Mouse (Mus musculus) liver, embryonic 12.5 days (tissue): ENCODE measurements around the gene Islr2. TPM values are rescaled to one million over a fixed set of nuclear protein-coding genes. Genes with fewer than 3 reads are reported as not detected.

ENCODE experiments used
- ATAC-seq: fragments of 200-750 bp; cut with Nextera tagmentation; 2 replicates; pipeline ENCODE4 v1.8.0; 2017; ENCODE audit warnings: moderate number of reproducible peaks, mild to moderate bottlenecking, moderate library complexity
- H3K27ac ChIP-seq: fragments of 300-500 bp; sonication (generic); 2 replicates; pipeline ENCODE4 v1.5.1; 2016; ENCODE audit warnings: mild to moderate bottlenecking
- H3K27me3 ChIP-seq: fragments of 300-500 bp; sonication (generic); replicated peaks from 2 replicates; pipeline ENCODE4 v1.6.1; 2016; ENCODE audit warnings: mild to moderate bottlenecking, moderate library complexity
- H3K36me3 ChIP-seq: fragments of 300-500 bp; sonication (generic); 2 replicates; pipeline ENCODE4 v1.6.1; 2016; ENCODE audit warnings: mild to moderate bottlenecking, moderate library complexity
- H3K4me1 ChIP-seq: fragments of 300-500 bp; sonication (generic); 2 replicates; pipeline ENCODE4 v1.6.1; 2016
- H3K4me2 ChIP-seq: fragments of 300-500 bp; sonication (generic); 2 replicates; pipeline ENCODE4 v1.6.1; 2016; ENCODE audit warnings: mild to moderate bottlenecking, moderate library complexity
- H3K4me3 ChIP-seq: fragments of 300-500 bp; sonication (generic); 2 replicates; pipeline ENCODE4 v1.5.1; 2016; ENCODE audit warnings: mild to moderate bottlenecking, moderate library complexity
- H3K9ac ChIP-seq: fragments of 300-500 bp; sonication (generic); 2 replicates; pipeline ENCODE4 v1.6.1; 2016; ENCODE audit warnings: mild to moderate bottlenecking, moderate library complexity
- H3K9me3 ChIP-seq: fragments of 300-500 bp; sonication (generic); replicated peaks from 2 replicates; pipeline ENCODE4 v1.6.1; 2016; ENCODE audit warnings: mild to moderate bottlenecking, moderate library complexity
- WGBS: fragments of 180-500 bp; shearing (Covaris S2); methylation state at CpG from one replicate; pipeline ENCODE4 v1.1.7; 2016; ENCODE audit not compliant: insufficient replicate concordance; 5-methylcytosine and 5-hydroxymethylcytosine counted together
- polyA plus RNA-seq: library from polyadenylated mRNA; unstranded; fragments of >200 nt; fragmentation: Nextera tagmentation; extraction: Ambion mirVana; gene quantifications from 2 replicates; pipeline ENCODE4 v1.2.1, GENCODE M21; 2016

Islr2 gene
- polyA plus RNA-seq, 1 experiment from 2014 or later, result 0.07 TPM

GRCm38 (mm10) chr9:58200270-58201090, 3.6 kb downstream of the Islr2 start:
- no peak overlapping the region for H3K27ac ChIP-seq

GRCm38 (mm10) chr9:58199381-58200269, 4.5 kb downstream of the Islr2 start:
- no peak overlapping the region for H3K27ac ChIP-seq
- no peak overlapping the region for H3K4me3 ChIP-seq
- no peaks in the 10 kb centered on the region for H3K9me3 ChIP-seq
- ATAC-seq, result no peak
- H3K9ac ChIP-seq, result no peak overlapping the region
- H3K36me3 ChIP-seq, result no peaks in the 10 kb centered on the region
- H3K4me2 ChIP-seq, result no peak overlapping the region
- H3K27me3 ChIP-seq, result peaks cover 99% of the 10 kb centered on the region
- 3% methylated on average over 41 of the region's 41 CpGs for WGBS
- H3K4me1 ChIP-seq, result peaks cover 16% of the 10 kb centered on the region

More at GRCm38 (mm10) chr9:58200270-58201090, 3.6 kb downstream of the Islr2 start:
- ATAC-seq, result no peak
- Histone ChIP-seq H3K9me3 (no peaks in the 10 kb centered on the region), H3K4me2 (no peak overlapping the region), H3K4me1 (peaks cover 16% of the 10 kb centered on the region), H3K27me3 (peaks cover 99% of the 10 kb centered on the region), H3K9ac (no peak overlapping the region), H3K4me3 (no peak overlapping the region), H3K36me3 (no peaks in the 10 kb centered on the region)
- WGBS, result 11% methylated on average over 11 of the region's 11 CpGs

GRCm38 (mm10) chr9:58198801-58199371, 5.2 kb downstream of the Islr2 start:
- WGBS, result 5% methylated on average over 38 of the region's 38 CpGs
- H3K9ac ChIP-seq, result no peak overlapping the region
- H3K36me3 ChIP-seq, result no peaks in the 10 kb centered on the region
- H3K4me3 ChIP-seq, result no peak overlapping the region
- peaks cover 12% of the 10 kb centered on the region for H3K4me1 ChIP-seq
- H3K27me3 ChIP-seq, result peaks cover 100% of the 10 kb centered on the region
- no peak overlapping the region for H3K4me2 ChIP-seq
- no peak overlapping the region for H3K27ac ChIP-seq
- no peaks in the 10 kb centered on the region for H3K9me3 ChIP-seq
- ATAC-seq, result no peak

GRCm38 (mm10) chr9:58197781-58198701, 6.1 kb downstream of the Islr2 start:
- H3K27me3 ChIP-seq, result peaks cover 100% of the 10 kb centered on the region
- H3K36me3 ChIP-seq, result no peaks in the 10 kb centered on the region
- H3K9ac ChIP-seq, result no peak overlapping the region
- no peak overlapping the region for H3K4me3 ChIP-seq
- no peak overlapping the region for H3K27ac ChIP-seq
- H3K4me2 ChIP-seq, result peak overlapping the region; percentile 31
- no peak for ATAC-seq
- 2% methylated on average over 58 of the region's 58 CpGs for WGBS
- peaks cover 10% of the 10 kb centered on the region for H3K4me1 ChIP-seq
- H3K9me3 ChIP-seq, result no peaks in the 10 kb centered on the region

- peak overlapping the region; percentile 14; the same call in 1 of the 2 replicates for H3K4me3 ChIP-seq
These were observed 7.2 kb downstream of the Islr2 start for GRCm38 (mm10) chr9:58196610-58197567.

GRCm38 (mm10) chr9:58196141-58196540, 8.0 kb downstream of the Islr2 start:
- H3K9me3 ChIP-seq, result no peaks in the 10 kb centered on the region
- peaks cover 84% of the 10 kb centered on the region for H3K27me3 ChIP-seq
- 3% methylated on average over 14 of the region's 14 CpGs for WGBS
- peak overlapping the region; percentile 30 for H3K4me2 ChIP-seq
- H3K9ac ChIP-seq, result no peak overlapping the region
- no peaks in the 10 kb centered on the region for H3K36me3 ChIP-seq
- H3K4me3 ChIP-seq, result peak overlapping the region; percentile 14; the same call in 1 of the 2 replicates
- peaks cover 10% of the 10 kb centered on the region for H3K4me1 ChIP-seq
- H3K27ac ChIP-seq, result no peak overlapping the region
- ATAC-seq, result no peak

More at GRCm38 (mm10) chr9:58196610-58197567, 7.2 kb downstream of the Islr2 start:
- Histone ChIP-seq H3K36me3 (no peaks in the 10 kb centered on the region), H3K4me1 (peaks cover 10% of the 10 kb centered on the region), H3K27ac (no peak overlapping the region), H3K9me3 (no peaks in the 10 kb centered on the region), H3K9ac (no peak overlapping the region), H3K4me2 (peak overlapping the region; percentile 30), H3K27me3 (peaks cover 92% of the 10 kb centered on the region)
- no peak for ATAC-seq
- 4% methylated on average over 46 of the region's 46 CpGs for WGBS

GRCm38 (mm10) chr9:58195671-58196070, 8.4 kb downstream of the Islr2 start:
- WGBS, result 15% methylated on average over 1 of the region's 1 CpGs
- H3K36me3 ChIP-seq, result no peaks in the 10 kb centered on the region
- no peak overlapping the region for H3K4me2 ChIP-seq
- no peak overlapping the region for H3K27ac ChIP-seq
- no peak for ATAC-seq
- H3K27me3 ChIP-seq, result peaks cover 84% of the 10 kb centered on the region
- H3K4me3 ChIP-seq, result no peak overlapping the region
- no peak overlapping the region for H3K9ac ChIP-seq
- peaks cover 10% of the 10 kb centered on the region for H3K4me1 ChIP-seq
- no peaks in the 10 kb centered on the region for H3K9me3 ChIP-seq

- peaks cover 10% of the 10 kb centered on the region for H3K4me1 ChIP-seq
- ATAC-seq, result no peak
- H3K9ac ChIP-seq, result no peak overlapping the region
- no peaks in the 10 kb centered on the region for H3K9me3 ChIP-seq
- no peak overlapping the region for H3K4me2 ChIP-seq
- no peak overlapping the region for H3K4me3 ChIP-seq
- H3K27ac ChIP-seq, result no peak overlapping the region
- H3K36me3 ChIP-seq, result no peaks in the 10 kb centered on the region
- peaks cover 79% of the 10 kb centered on the region for H3K27me3 ChIP-seq
- 50% methylated on average over 9 of the region's 9 CpGs for WGBS
These were observed 9.9 kb downstream of the Islr2 start for GRCm38 (mm10) chr9:58194222-58194621.

- no peak for ATAC-seq
- 72% methylated on average over 6 of the region's 6 CpGs for WGBS
These were observed 19.7 kb downstream of the Islr2 start for GRCm38 (mm10) chr9:58184456-58184855.

GRCm38 (mm10) chr9:58179390-58179789, 24.7 kb downstream of the Islr2 start:
- no peak for ATAC-seq
- Histone ChIP-seq H3K36me3 (no peaks in the 10 kb centered on the region), H3K27ac (no peak overlapping the region), H3K27me3 (no peaks in the 10 kb centered on the region), H3K9ac (no peak overlapping the region), H3K9me3 (no peaks in the 10 kb centered on the region), H3K4me3 (no peak overlapping the region), H3K4me2 (no peak overlapping the region), H3K4me1 (no peaks in the 10 kb centered on the region)
- 74% methylated on average over 2 of the region's 2 CpGs for WGBS

More at GRCm38 (mm10) chr9:58184456-58184855, 19.7 kb downstream of the Islr2 start:
- no peak overlapping the region for H3K4me3 ChIP-seq
- 0 out of 2 replicates have a peak, but pooled peaks cover 7% of the 10 kb centered on the region for H3K27me3 ChIP-seq
- H3K4me2 ChIP-seq, result no peak overlapping the region
- H3K9ac ChIP-seq, result no peak overlapping the region
- no peaks in the 10 kb centered on the region for H3K9me3 ChIP-seq
- no peaks in the 10 kb centered on the region for H3K4me1 ChIP-seq
- H3K36me3 ChIP-seq, result no peaks in the 10 kb centered on the region
- no peak overlapping the region for H3K27ac ChIP-seq
